Mouse (Mus musculus) activated CD4-positive, CD25-positive, alpha-beta regulatory T cell, adult 4 months (primary cell): ENCODE measurements around the gene Ccdc63. TPM values are rescaled to one million over a fixed set of nuclear protein-coding genes. Genes with fewer than 3 reads are reported as not detected.

Experiments
- ATAC-seq: one replicate; pipeline ENCODE4 v1.8.0; 2017
- polyA plus RNA-seq, 2 experiments: library from polyadenylated mRNA; unstranded; fragments of 100-300 nt; shearing (Covaris generic); gene quantifications; one replicate each; pipeline ENCODE4 v1.2.1; 2017

The Ccdc63 gene
- polyA plus RNA-seq, 2 experiments from 2014 or later = 1.0 TPM; not detected in 1

- ATAC-seq = no peak
These were observed 7.5 kb upstream of the Ccdc63 start for GRCm38 (mm10) chr5:122148107-122148506.

GRCm38 (mm10) chr5:122146609-122147008, 6.0 kb upstream of the Ccdc63 start:
- ATAC-seq = no peak

- no peak for ATAC-seq
These were observed 5.5 kb upstream of the Ccdc63 start for GRCm38 (mm10) chr5:122146056-122146580.

GRCm38 (mm10) chr5:122145381-122146055, 4.9 kb upstream of the Ccdc63 start:
- ATAC-seq = peak; percentile 86

GRCm38 (mm10) chr5:122144825-122145224, 4.2 kb upstream of the Ccdc63 start:
- ATAC-seq = no peak

GRCm38 (mm10) chr5:122143543-122143942, 2.9 kb upstream of the Ccdc63 start:
- ATAC-seq = peak; percentile 50

GRCm38 (mm10) chr5:122142230-122142992, 1.8 kb upstream of the Ccdc63 start:
- ATAC-seq = no peak

- peak; percentile 44 for ATAC-seq
These were observed 852 bp downstream of the Ccdc63 start for GRCm38 (mm10) chr5:122139771-122140170.

GRCm38 (mm10) chr5:122138856-122139255, 1.8 kb downstream of the Ccdc63 start:
- no peak for ATAC-seq

GRCm38 (mm10) chr5:122136508-122137408, 3.9 kb downstream of the Ccdc63 start:
- ATAC-seq = no peak

GRCm38 (mm10) chr5:122135290-122135882, 5.2 kb downstream of the Ccdc63 start:
- ATAC-seq = no peak

GRCm38 (mm10) chr5:122134395-122135289, 6.0 kb downstream of the Ccdc63 start:
- no peak for ATAC-seq

GRCm38 (mm10) chr5:122133050-122133389, 7.6 kb downstream of the Ccdc63 start:
- no peak for ATAC-seq

- no peak for ATAC-seq
These were observed 8.2 kb downstream of the Ccdc63 start for GRCm38 (mm10) chr5:122132167-122133049.

GRCm38 (mm10) chr5:122131076-122132051, 9.3 kb downstream of the Ccdc63 start:
- ATAC-seq = peak; percentile 76

GRCm38 (mm10) chr5:122130341-122130998, 10.2 kb downstream of the Ccdc63 start:
- ATAC-seq = no peak

- no peak for ATAC-seq
These were observed 11.5 kb downstream of the Ccdc63 start for GRCm38 (mm10) chr5:122129068-122129655.

- ATAC-seq = no peak
These were observed 15.3 kb downstream of the Ccdc63 start for GRCm38 (mm10) chr5:122125211-122125760.
